25 mouse cellular contexts compared by ENCODE assay signal in genomic region chr2:45679101-45679895, GRCm38 (mm10).
DNase-seq lines count a peak whose midpoint lies in the region; ATAC-seq and TF ChIP-seq lines count a peak whose summit lies in the region.
"Had no signal": no experiment of that assay in that cellular context is flagged by ENCODE, and none has a peak within 500 bp of the region (broad histone marks: within the 10 kb centered on the region; RNA-seq: fewer than 3 reads in every experiment).

No protein-coding gene starts in this region.

- in situ Hi-C loops in CH12.LX (cut with MboI; ENCODE audit: low pct_ligation_motif_present, low pct_unique_long_range_greater_than_20kb, low sequenced_read_pairs), result no loop called here

- no peaks in the 10 kb centered on the region for H3K27me3 ChIP-seq in heart, adult 2 months (ENCODE audit: control insufficient read depth, insufficient read depth, low read length)
- no peaks in the 10 kb centered on the region for H3K27me3 ChIP-seq in heart, embryonic 11.5 days (ENCODE audit: control insufficient read depth, insufficient read depth, low read length)
- no peaks in the 10 kb centered on the region for H3K27me3 ChIP-seq in lung, embryonic 14.5 days (ENCODE audit: insufficient read depth, low read length)
- H3K27me3 ChIP-seq in CH12.LX (replicated peaks), result no peaks in the 10 kb centered on the region
- no peaks in the 10 kb centered on the region for H3K27me3 ChIP-seq in MEL (ENCODE audit: control insufficient read depth in 1 of 2, insufficient read depth in 2 of 2, low read length in 2 of 2)
- H3K27me3 ChIP-seq: embryonic facial prominence, embryonic 15.5 days; forebrain, embryonic 13.5 days; heart, embryonic 15.5 days; hindbrain, embryonic 13.5 days; midbrain, embryonic 12.5 days; Patski had no signal

- no peak for TF ChIP-seq RAD21 in CH12.LX (IDR thresholded peaks at IDR 0.05; ENCODE audit: low read depth, low read length)
- TF ChIP-seq RAD21 in MEL (IDR thresholded peaks at IDR 0.05; ENCODE audit: low read depth, low read length), result no peak

- H3K36me3 ChIP-seq in heart, adult 2 months (ENCODE audit: control insufficient read depth, insufficient read depth, low read length), result no peaks in the 10 kb centered on the region
- H3K36me3 ChIP-seq in heart, embryonic 11.5 days (ENCODE audit: control insufficient read depth, insufficient read depth, low read length), result no peaks in the 10 kb centered on the region
- H3K36me3 ChIP-seq in lung, embryonic 14.5 days (ENCODE audit: insufficient read depth), result no peaks in the 10 kb centered on the region
- H3K36me3 ChIP-seq in CH12.LX (replicated peaks in 1 of 2; ENCODE audit: control insufficient read depth in 1 of 2, insufficient read depth in 1 of 2, low read length in 1 of 2) (no peaks in the 10 kb centered on the region), MEL (ENCODE audit: control insufficient read depth in 1 of 2, insufficient read depth in 2 of 2, low read length in 2 of 2) (no peaks in the 10 kb centered on the region)
- H3K36me3 ChIP-seq: embryonic facial prominence, embryonic 10.5 days; embryonic facial prominence, embryonic 15.5 days; heart, embryonic 15.5 days; hindbrain, embryonic 13.5 days; midbrain, embryonic 12.5 days had no signal

- no peak for DNase-seq in heart, adult 2 months
- DNase-seq in lung, embryonic 14.5 days, result peak; percentile 61
- no peak for DNase-seq in lung, postnatal 36 days
- no peak for DNase-seq in CH12.LX (ENCODE audit: extremely low read depth)
- DNase-seq in MEL (ENCODE audit: low read depth, low spot score), result no peak
- DNase-seq in neural tube, embryonic 10.5 days (ENCODE audit: extremely low spot score, low spot score), result no peak
- DNase-seq: adrenal gland, postnatal 10 days; cerebellum, adult 8-10 months; cerebellum, postnatal 25 days; gastrocnemius, adult 2 months; kidney, postnatal 10 days; liver; lung, adult 2 months; thymus, postnatal 4 days had no signal

- intact Hi-C loops in heart, adult 2 months (cut with DNase I), result no loop called here

- TF ChIP-seq POLR2A in heart, adult 2 months (IDR thresholded peaks at IDR 0.05; ENCODE audit: insufficient read depth, low read depth, low read length), result no peak
- TF ChIP-seq POLR2A in CH12.LX (IDR thresholded peaks at IDR 0.05; ENCODE audit: low read depth, low read length) (no peak), MEL (IDR thresholded peaks at IDR 0.05; ENCODE audit: control insufficient read depth in 1 of 2, insufficient read depth in 1 of 2, low read depth in 1 of 2, low read length in 2 of 2, poor library complexity in 1 of 2) (no peak)

- WGBS in heart, adult 2 months, result 80% methylated on average over 10 of the region's 10 CpGs
- WGBS in heart, embryonic 11.5 days (ENCODE audit: insufficient replicate concordance), result 77% methylated on average over 10 of the region's 10 CpGs
- 55% methylated on average over 10 of the region's 10 CpGs for WGBS in lung, embryonic 14.5 days

- H3K4me1 ChIP-seq in heart, adult 2 months (ENCODE audit: control insufficient read depth, insufficient read depth, low read length), result no peaks in the 10 kb centered on the region; the same call in 1 of the 2 replicates
- H3K4me1 ChIP-seq in heart, embryonic 11.5 days (ENCODE audit: control insufficient read depth, insufficient read depth, low read length), result no peaks in the 10 kb centered on the region
- no peaks in the 10 kb centered on the region for H3K4me1 ChIP-seq in lung, embryonic 14.5 days (ENCODE audit: insufficient read depth)
- H3K4me1 ChIP-seq in CH12.LX (ENCODE audit: control insufficient read depth in 1 of 2, insufficient read depth in 2 of 2), result no peaks in the 10 kb centered on the region
- H3K4me1 ChIP-seq in MEL (ENCODE audit: control insufficient read depth in 1 of 2, insufficient read depth in 2 of 2, low read length in 2 of 2), result no peaks in the 10 kb centered on the region
- H3K4me1 ChIP-seq: heart, embryonic 15.5 days; hindbrain, embryonic 13.5 days had no signal

- no peak overlapping the region for H3K4me2 ChIP-seq in heart, embryonic 11.5 days
- 0 out of 2 replicates have a peak overlapping the region, but pooled peaks have one; percentile 32 for H3K4me2 ChIP-seq in lung, embryonic 14.5 days
- H3K4me2 ChIP-seq in CH12.LX (ENCODE audit: insufficient read depth, low read depth, poor library complexity, severe bottlenecking), result no peak overlapping the region
- H3K4me2 ChIP-seq: embryonic facial prominence, embryonic 15.5 days; forebrain, embryonic 13.5 days; heart, embryonic 15.5 days; hindbrain, embryonic 13.5 days; midbrain, embryonic 12.5 days had no signal

- dilution Hi-C loops in CH12.LX (cut with MboI; ENCODE audit: extremely low pct_ligation_motif_present, extremely low pct_unique_long_range_greater_than_20kb, low sequenced_read_pairs), result no loop called here

- no peaks in the 10 kb centered on the region for H3K9me3 ChIP-seq in heart, embryonic 11.5 days (replicated peaks; ENCODE audit: control insufficient read depth, low read length)
- no peaks in the 10 kb centered on the region for H3K9me3 ChIP-seq in lung, embryonic 14.5 days (ENCODE audit: low read depth, low read length)
- no peaks in the 10 kb centered on the region for H3K9me3 ChIP-seq in CH12.LX (replicated peaks; ENCODE audit: low read length)
- no peaks in the 10 kb centered on the region for H3K9me3 ChIP-seq in MEL (replicated peaks; ENCODE audit: insufficient read depth, low read length)
- H3K9me3 ChIP-seq: embryonic facial prominence, embryonic 10.5 days; embryonic facial prominence, embryonic 15.5 days; forebrain, embryonic 13.5 days; heart, embryonic 15.5 days; hindbrain, embryonic 13.5 days; midbrain, embryonic 12.5 days had no signal

- H3K4me3 ChIP-seq in heart, adult 2 months, result no peak overlapping the region
- H3K4me3 ChIP-seq in heart, embryonic 11.5 days (ENCODE audit: low read depth, low read length), result no peak overlapping the region
- no peak overlapping the region for H3K4me3 ChIP-seq in lung, embryonic 14.5 days (ENCODE audit: low read depth, low read length)
- H3K4me3 ChIP-seq in CH12.LX (replicated peaks in 1 of 3; ENCODE audit: low read depth in 2 of 3, low read length in 2 of 3, poor library complexity in 1 of 3), result no peak overlapping the region
- no peak overlapping the region for H3K4me3 ChIP-seq in MEL (ENCODE audit: control insufficient read depth in 1 of 2, insufficient read depth in 1 of 2, low read depth in 2 of 2, low read length in 2 of 2)
- H3K4me3 ChIP-seq: embryonic facial prominence, embryonic 10.5 days; embryonic facial prominence, embryonic 15.5 days; forebrain, embryonic 13.5 days; gastrocnemius, adult 2 months; heart, embryonic 15.5 days; hindbrain, embryonic 13.5 days; midbrain, embryonic 12.5 days had no signal

- H3K27ac ChIP-seq in heart, adult 2 months, result peak overlapping the region; percentile 31
- no peak overlapping the region for H3K27ac ChIP-seq in heart, embryonic 11.5 days (ENCODE audit: low read depth, low read length)
- H3K27ac ChIP-seq in lung, embryonic 14.5 days (ENCODE audit: low read depth), result peak overlapping the region; percentile 65
- H3K27ac ChIP-seq in CH12.LX (ENCODE audit: insufficient read depth, low read depth) (no peak overlapping the region), MEL (ENCODE audit: control insufficient read depth, low read depth, low read length) (no peak overlapping the region)
- H3K27ac ChIP-seq: embryonic facial prominence, embryonic 10.5 days; embryonic facial prominence, embryonic 15.5 days; forebrain, embryonic 13.5 days; gastrocnemius, adult 2 months; heart, embryonic 15.5 days; hindbrain, embryonic 13.5 days; liver, embryonic 14.5 days; midbrain, embryonic 12.5 days had no signal

- H3K9ac ChIP-seq in heart, adult 2 months (ENCODE audit: low read depth, low read length), result no peak overlapping the region
- H3K9ac ChIP-seq in heart, embryonic 11.5 days (ENCODE audit: low read depth, low read length), result no peak overlapping the region
- no peak overlapping the region for H3K9ac ChIP-seq in lung, embryonic 14.5 days
- H3K9ac ChIP-seq in CH12.LX (ENCODE audit: insufficient read depth, low read depth), result no peak overlapping the region
- no peak overlapping the region for H3K9ac ChIP-seq in MEL (ENCODE audit: control insufficient read depth, low read depth, low read length, poor library complexity, severe bottlenecking)
- H3K9ac ChIP-seq: embryonic facial prominence, embryonic 15.5 days; forebrain, embryonic 13.5 days; heart, embryonic 15.5 days; hindbrain, embryonic 13.5 days; liver, embryonic 14.5 days; midbrain, embryonic 12.5 days had no signal

- ATAC-seq in heart, embryonic 11.5 days (replicated peaks; ENCODE audit: insufficient number of reproducible peaks, low FRiP score, low TSS enrichment), result no peak
- no peak for ATAC-seq in lung, embryonic 14.5 days (ENCODE audit: insufficient read depth)
- ATAC-seq: CD4-positive, CD25-positive, alpha-beta regulatory T cell, adult 4 months; forebrain, embryonic 13.5 days; intestine, embryonic 16.5 days; Patski had no signal

- no peak for TF ChIP-seq EP300 in heart, adult 2 months (IDR thresholded peaks at IDR 0.05; ENCODE audit: insufficient read depth, low read depth, low read length)
- TF ChIP-seq EP300 in CH12.LX (IDR thresholded peaks at IDR 0.05; ENCODE audit: low read length) (no peak), MEL (IDR thresholded peaks at IDR 0.05; ENCODE audit: low read depth in 1 of 2, low read length in 2 of 2) (no peak)

- TF ChIP-seq CTCF in heart, adult 2 months (IDR thresholded peaks at IDR 0.05), result no peak
- no peak for TF ChIP-seq CTCF in lung, embryonic 14.5 days (IDR thresholded peaks at IDR 0.05; ENCODE audit: low read depth)
- TF ChIP-seq CTCF in CH12.LX (conservative IDR thresholded peaks at IDR 0.05 in 1 of 2, IDR thresholded peaks at IDR 0.05 in 1 of 2; ENCODE audit: low read depth in 2 of 2, low read length in 2 of 2) (no peak), MEL (IDR thresholded peaks at IDR 0.05 in 2 of 3, conservative IDR thresholded peaks at IDR 0.05 in 1 of 3; ENCODE audit: control insufficient read depth in 1 of 3, insufficient read depth in 1 of 3, low read depth in 2 of 3, low read length in 3 of 3, poor library complexity in 1 of 3, severe bottlenecking in 1 of 3) (no peak)

- no peaks in the 10 kb centered on the region for H3K79me2 ChIP-seq in heart, adult 2 months (replicated peaks; ENCODE audit: control insufficient read depth, insufficient read depth, low read length)
- no peaks in the 10 kb centered on the region for H3K79me2 ChIP-seq in CH12.LX (replicated peaks; ENCODE audit: control insufficient read depth, extremely low read depth, insufficient read depth, poor library complexity, severe bottlenecking)
- no peaks in the 10 kb centered on the region for H3K79me2 ChIP-seq in MEL (ENCODE audit: control insufficient read depth, insufficient read depth, low read length, poor library complexity)

TF ChIP-seq in CH12.LX, 34 proteins besides CTCF, POLR2A, EP300 and RAD21:
- TF ChIP-seq ZNF384 (IDR thresholded peaks at IDR 0.05; ENCODE audit: low read depth, low read length) (no peak), MAFK (IDR thresholded peaks at IDR 0.05; ENCODE audit: insufficient replicate concordance, low read length) (peak; percentile 85)

TF ChIP-seq in MEL, 35 proteins besides CTCF, POLR2A, EP300 and RAD21:
- TF ChIP-seq MAFK (IDR thresholded peaks at IDR 0.05; ENCODE audit: borderline replicate concordance, low read depth, low read length) (peak; percentile 44; the same call in 1 of the 2 replicates), NELFE (IDR thresholded peaks at IDR 0.05; ENCODE audit: low read depth, low read length) (no peak), UBTF (IDR thresholded peaks at IDR 0.05; ENCODE audit: borderline replicate concordance, insufficient read depth, low read depth, low read length) (no peak)

Comparison
In these comparisons a context has a peak if more than half of its experiments do, and no peak if none do; other contexts are left out.
1. H3K27ac ChIP-seq: peak in heart, adult 2 months (single experiment) and lung, embryonic 14.5 days (single experiment); none in heart, embryonic 11.5 days (single experiment), CH12.LX (single experiment) and MEL (single experiment).